Mouse (Mus musculus) cerebellum, postnatal 4 days (tissue): ENCODE results near the gene Rtn4.

ENCODE experiments used
- DNase-seq, 2 experiments: peaks; one replicate each; pipeline ENCODE4 v3.0.0; 2022; ENCODE audit warnings: low spot score in 2 of 2, mixed read lengths in 1 of 2

The Rtn4 gene

GRCm38 (mm10) chr11:29765063-29765462, 72.3 kb downstream of the Rtn4 start:
- no peak for DNase-seq

- no peak for DNase-seq
Measured at GRCm38 (mm10) chr11:29766313-29766982, 73.7 kb downstream of the Rtn4 start.

- no peak for DNase-seq
Measured at GRCm38 (mm10) chr11:29768523-29768922, 75.8 kb downstream of the Rtn4 start.

- no peak for DNase-seq
Measured at GRCm38 (mm10) chr11:29770666-29771400, 78.1 kb downstream of the Rtn4 start.

GRCm38 (mm10) chr11:29772279-29772678, 79.5 kb downstream of the Rtn4 start:
- no peak for DNase-seq

GRCm38 (mm10) chr11:29774296-29774695, 81.5 kb downstream of the Rtn4 start:
- peak in 1 of 2 experiments; percentile 18 for DNase-seq

- DNase-seq, result no peak
Measured at GRCm38 (mm10) chr11:29774760-29775159, 82.0 kb downstream of the Rtn4 start.

GRCm38 (mm10) chr11:29777964-29778363, 85.2 kb downstream of the Rtn4 start:
- DNase-seq, result no peak

GRCm38 (mm10) chr11:29778936-29779335, 86.2 kb downstream of the Rtn4 start:
- DNase-seq, result no peak

GRCm38 (mm10) chr11:29779409-29780026, 86.8 kb downstream of the Rtn4 start:
- DNase-seq, result no peak

GRCm38 (mm10) chr11:29786583-29787219, 94.0 kb downstream of the Rtn4 start:
- DNase-seq, result no peak

GRCm38 (mm10) chr11:29787473-29787872, 94.7 kb downstream of the Rtn4 start:
- DNase-seq, result no peak

- no peak for DNase-seq
Measured at GRCm38 (mm10) chr11:29788499-29788898, 95.8 kb downstream of the Rtn4 start.

GRCm38 (mm10) chr11:29788921-29789638, 96.3 kb downstream of the Rtn4 start:
- DNase-seq, result peak in 1 of 2 experiments; percentile 24

- no peak for DNase-seq
Measured at GRCm38 (mm10) chr11:29790796-29791195, 98.0 kb downstream of the Rtn4 start.
